ENCODE assay signal across 22 mouse cellular contexts in genomic region chr12:77788273-77788672, GRCm38 (mm10).
DNase-seq lines count a peak whose midpoint lies in the region; ATAC-seq and TF ChIP-seq lines count a peak whose summit lies in the region.
"Had no signal": no experiment of that assay in that cellular context is flagged by ENCODE, and none has a peak within 500 bp of the region (broad histone marks: within the 10 kb centered on the region; RNA-seq: fewer than 3 reads in every experiment).

No protein-coding gene starts in this region.

- H3K27ac ChIP-seq in intestine, embryonic 16.5 days (ENCODE audit: low read length) = no peak overlapping the region
- no peak overlapping the region for H3K27ac ChIP-seq in stomach, postnatal 0 days (replicated peaks)
- H3K27ac ChIP-seq: embryonic facial prominence, embryonic 12.5 days; forebrain, embryonic 15.5 days; hindbrain, embryonic 15.5 days; limb, embryonic 15.5 days had no signal

- TF ChIP-seq EP300 in stomach, postnatal 0 days (optimal IDR thresholded peaks at IDR 0.05) = no peak

- TF ChIP-seq CTCF in stomach, postnatal 0 days (IDR thresholded peaks at IDR 0.05; ENCODE audit: low read depth) = no peak

- H3K9ac ChIP-seq in intestine, embryonic 16.5 days (ENCODE audit: low read depth, low read length) = no peak overlapping the region
- H3K9ac ChIP-seq in stomach, postnatal 0 days (ENCODE audit: low read length) = no peak overlapping the region
- H3K9ac ChIP-seq: embryonic facial prominence, embryonic 12.5 days; forebrain, embryonic 15.5 days; hindbrain, embryonic 15.5 days; limb, embryonic 15.5 days; liver, postnatal 0 days had no signal

- DNase-seq in spleen, postnatal 36 days (ENCODE audit: low spot score in 2 of 2) = peak; percentile 19 to 20
- DNase-seq in spleen, postnatal 14 days (ENCODE audit: low spot score in 2 of 2) = no peak
- DNase-seq in neural tube, embryonic 10.5 days (ENCODE audit: extremely low spot score, low spot score) = no peak
- DNase-seq in stomach, postnatal 0 days (ENCODE audit: low spot score) = no peak
- DNase-seq: cerebellum, adult 9-10 months; gastrocnemius, postnatal 36 days; kidney, postnatal 10 days; liver, postnatal 0 days; lung, postnatal 10 days; midbrain, embryonic 14.5 days; right cerebral cortex, postnatal 25 days had no signal

- no peak overlapping the region for H3K4me2 ChIP-seq in intestine, embryonic 16.5 days (ENCODE audit: low read depth, low read length)
- H3K4me2 ChIP-seq in stomach, postnatal 0 days (replicated peaks; ENCODE audit: low read depth) = no peak overlapping the region
- H3K4me2 ChIP-seq: embryonic facial prominence, embryonic 12.5 days; forebrain, embryonic 15.5 days; hindbrain, embryonic 15.5 days; limb, embryonic 15.5 days had no signal

- peaks cover 7% of the 10 kb centered on the region; the same call in 1 of the 2 replicates for H3K4me1 ChIP-seq in intestine, embryonic 16.5 days (ENCODE audit: control insufficient read depth, insufficient read depth, low read length)
- no peaks in the 10 kb centered on the region for H3K4me1 ChIP-seq in stomach, postnatal 0 days (replicated peaks; ENCODE audit: control insufficient read depth, insufficient read depth)

- no peaks in the 10 kb centered on the region for H3K36me3 ChIP-seq in intestine, embryonic 16.5 days (ENCODE audit: control insufficient read depth, insufficient read depth, low read length)
- H3K36me3 ChIP-seq in stomach, postnatal 0 days (ENCODE audit: control insufficient read depth, insufficient read depth, low read length) = no peaks in the 10 kb centered on the region
- H3K36me3 ChIP-seq: embryonic facial prominence, embryonic 12.5 days; forebrain, embryonic 15.5 days; G1E; hindbrain, embryonic 15.5 days; limb, embryonic 15.5 days had no signal

- WGBS in intestine, embryonic 16.5 days = 74% methylated on average over 2 of the region's 2 CpGs
- 66% methylated on average over 2 of the region's 2 CpGs for WGBS in stomach, postnatal 0 days

- H3K4me3 ChIP-seq in intestine, embryonic 16.5 days (ENCODE audit: low read length) = no peak overlapping the region
- no peak overlapping the region for H3K4me3 ChIP-seq in stomach, postnatal 0 days (ENCODE audit: low read depth, low read length)
- H3K4me3 ChIP-seq: embryonic facial prominence, embryonic 12.5 days; erythroblast, embryonic 14.5 days; forebrain, embryonic 15.5 days; hindbrain, embryonic 15.5 days; limb, embryonic 15.5 days; megakaryocyte, embryonic 14.5 days had no signal

- ATAC-seq in CD4-positive, CD25-positive, alpha-beta regulatory T cell, adult 4 months = peak; percentile 32
- peak; percentile 73 to 79 for ATAC-seq in hematopoietic stem cell, adult 5-6 weeks (replicated peaks in 1 of 2; ENCODE audit: insufficient read depth in 1 of 2, low FRiP score in 2 of 2, low TSS enrichment in 1 of 2, low read depth in 1 of 2, poor library complexity in 2 of 2, severe bottlenecking in 2 of 2)
- ATAC-seq in neutrophil, adult 5-6 weeks (ENCODE audit: extremely low read depth, insufficient number of reproducible peaks, low FRiP score, poor library complexity, severe bottlenecking) = peak; percentile 31; the same call in 1 of the 2 replicates
- no peak for ATAC-seq in intestine, embryonic 16.5 days
- ATAC-seq in stomach, postnatal 0 days (ENCODE audit: low FRiP score, low TSS enrichment) = no peak
- ATAC-seq: forebrain, embryonic 15.5 days; liver, postnatal 0 days had no signal

- H3K27me3 ChIP-seq in intestine, embryonic 16.5 days (replicated peaks; ENCODE audit: control insufficient read depth, insufficient read depth, low read length) = no peaks in the 10 kb centered on the region
- H3K27me3 ChIP-seq in stomach, postnatal 0 days (ENCODE audit: control insufficient read depth, insufficient read depth, low read length) = no peaks in the 10 kb centered on the region
- H3K27me3 ChIP-seq: hindbrain, embryonic 15.5 days had no signal

- H3K9me3 ChIP-seq in intestine, embryonic 16.5 days (ENCODE audit: control insufficient read depth, low read length) = no peaks in the 10 kb centered on the region
- no peaks in the 10 kb centered on the region for H3K9me3 ChIP-seq in stomach, postnatal 0 days (ENCODE audit: control insufficient read depth, low read length)
- H3K9me3 ChIP-seq: embryonic facial prominence, embryonic 12.5 days; forebrain, embryonic 15.5 days; G1E; hindbrain, embryonic 15.5 days; limb, embryonic 15.5 days; megakaryocyte, embryonic 14.5 days had no signal

Comparison
In these comparisons a context has a peak if more than half of its experiments do, and no peak if none do; other contexts are left out.
1. DNase-seq: peak in spleen, postnatal 36 days (2 of 2); none in spleen, postnatal 14 days (0 of 2), neural tube, embryonic 10.5 days (single experiment) and stomach, postnatal 0 days (single experiment).
2. ATAC-seq: peak in CD4-positive, CD25-positive, alpha-beta regulatory T cell, adult 4 months (single experiment), hematopoietic stem cell, adult 5-6 weeks (2 of 2) and neutrophil, adult 5-6 weeks (single experiment); none in intestine, embryonic 16.5 days (single experiment) and stomach, postnatal 0 days (single experiment).